Mouse (Mus musculus) MEL (cell line): ENCODE measurements around the gene Tmem203. TPM values are rescaled to one million over a fixed set of nuclear protein-coding genes. Genes with fewer than 3 reads are reported as not detected.
A peak's percentile ranks its signal among the peaks of the same experiment; 100 is the strongest.

Experiments
- DNase-seq: peaks from one replicate; pipeline ENCODE4 v3.0.0; 2011; ENCODE audit warnings: low read depth, low spot score
- H3K27ac ChIP-seq: 2 replicates; pipeline ENCODE4 v1.5.1; 2012; ENCODE audit warnings: low read depth, mild to moderate bottlenecking, control low read depth, low read length, moderate library complexity; ENCODE audit not compliant: control insufficient read depth
- H3K27me3 ChIP-seq, 2 experiments: fragments of 150-350 bp in 1 of 2; sonication (generic) in 1 of 2; 2 replicates each; pipeline ENCODE4 v1.6.1; 2012; ENCODE audit warnings: low read length in 2 of 2, mild to moderate bottlenecking in 2 of 2, improper control_type of control experiment in 1 of 2, moderate library complexity in 1 of 2; ENCODE audit not compliant: insufficient read depth in 2 of 2, control insufficient read depth in 1 of 2
- H3K36me3 ChIP-seq, 2 experiments: 2 replicates each; pipeline ENCODE4 v1.6.1; 2012 to 2014; ENCODE audit warnings: low read length in 2 of 2, improper control_type of control experiment in 1 of 2, inconsistent platforms in 1 of 2, mild to moderate bottlenecking in 1 of 2; ENCODE audit not compliant: insufficient read depth in 2 of 2, control insufficient read depth in 1 of 2
- H3K4me1 ChIP-seq, 2 experiments: fragments of 150-350 bp in 1 of 2; sonication (generic) in 1 of 2; 2 replicates each; pipeline ENCODE4 v1.6.1; 2012; ENCODE audit warnings: low read length in 2 of 2, improper control_type of control experiment in 1 of 2, mild to moderate bottlenecking in 1 of 2; ENCODE audit not compliant: insufficient read depth in 2 of 2, control insufficient read depth in 1 of 2
- H3K4me3 ChIP-seq, 2 experiments: fragments of 150-350 bp in 1 of 2; sonication (generic) in 1 of 2; 2 replicates each; pipeline ENCODE4 v1.5.1; 2012; ENCODE audit warnings: low read depth in 2 of 2, low read length in 2 of 2, mild to moderate bottlenecking in 2 of 2, moderate library complexity in 2 of 2, control low read depth in 1 of 2, improper control_type of control experiment in 1 of 2; ENCODE audit not compliant: control insufficient read depth in 1 of 2, insufficient read depth in 1 of 2
- H3K79me2 ChIP-seq: 2 replicates; pipeline ENCODE4 v1.6.1; 2012; ENCODE audit warnings: mild to moderate bottlenecking, low read length, moderate library complexity; ENCODE audit not compliant: control insufficient read depth, poor library complexity, insufficient read depth
- H3K9ac ChIP-seq: 2 replicates; pipeline ENCODE4 v1.6.1; 2012; ENCODE audit warnings: low read depth, mild to moderate bottlenecking, control low read depth, low read length, moderate library complexity; ENCODE audit not compliant: control insufficient read depth, poor library complexity, severe bottlenecking
- H3K9me3 ChIP-seq: fragments of 150-350 bp; sonication (generic); replicated peaks from 2 replicates; pipeline ENCODE4 v1.6.1; 2012; ENCODE audit warnings: mild to moderate bottlenecking, low read length, improper control_type of control experiment, moderate library complexity; ENCODE audit not compliant: insufficient read depth
- BHLHE40 ChIP-seq: IDR thresholded peaks from 2 replicates; pipeline ENCODE4 v1.6.1; 2012; ENCODE audit warnings: low read depth, mild to moderate bottlenecking, inconsistent platforms, low read length, improper control_type of control experiment, borderline replicate concordance
- CHD1 ChIP-seq: IDR thresholded peaks from 2 replicates; pipeline ENCODE4 v1.6.1; 2012; ENCODE audit warnings: low read depth, mild to moderate bottlenecking, inconsistent platforms, low read length, improper control_type of control experiment
- CHD2 ChIP-seq: IDR thresholded peaks from 2 replicates; pipeline ENCODE4 v1.6.1; 2011; ENCODE audit warnings: low read length, improper control_type of control experiment
- CTCF ChIP-seq, 3 experiments: IDR thresholded peaks in 2 of 3; conservative IDR thresholded peaks in 1 of 3; 2 replicates each; pipeline ENCODE4 v1.5.1; 2011 to 2012; ENCODE audit warnings: low read length in 3 of 3, low read depth in 2 of 3, mild to moderate bottlenecking in 2 of 3, improper control_type of control experiment in 1 of 3, inconsistent platforms in 1 of 3, mixed read lengths in 1 of 3, moderate library complexity in 1 of 3; ENCODE audit not compliant: control insufficient read depth in 1 of 3, insufficient read depth in 1 of 3, poor library complexity in 1 of 3, severe bottlenecking in 1 of 3
- E2F4 ChIP-seq: IDR thresholded peaks from 2 replicates; pipeline ENCODE4 v1.6.1; 2011; ENCODE audit warnings: low read depth, low read length, improper control_type of control experiment, borderline replicate concordance
- ELF1 ChIP-seq: IDR thresholded peaks from 2 replicates; pipeline ENCODE4 v1.6.1; 2014; ENCODE audit warnings: low read depth, mild to moderate bottlenecking, inconsistent platforms, low read length, improper control_type of control experiment, moderate library complexity
- EP300 ChIP-seq, 2 experiments: IDR thresholded peaks; 2 replicates each; pipeline ENCODE4 v1.6.1; 2011; ENCODE audit warnings: improper control_type of control experiment in 2 of 2, low read length in 2 of 2, low read depth in 1 of 2, mild to moderate bottlenecking in 1 of 2
- ETS1 ChIP-seq: IDR thresholded peaks from 2 replicates; pipeline ENCODE4 v1.6.1; 2012; ENCODE audit warnings: low read depth, mild to moderate bottlenecking, inconsistent platforms, low read length, improper control_type of control experiment, moderate library complexity
- GABPA ChIP-seq: IDR thresholded peaks from 2 replicates; pipeline ENCODE4 v1.6.1; 2012; ENCODE audit warnings: low read depth, mild to moderate bottlenecking, inconsistent platforms, low read length, improper control_type of control experiment, moderate library complexity
- GATA1 ChIP-seq: IDR thresholded peaks from 2 replicates; pipeline ENCODE4 v1.6.1; 2011; ENCODE audit warnings: low read depth, low read length, improper control_type of control experiment
- HCFC1 ChIP-seq: IDR thresholded peaks from 2 replicates; pipeline ENCODE4 v1.6.1; 2012; ENCODE audit warnings: low read depth, mild to moderate bottlenecking, inconsistent platforms, low read length, improper control_type of control experiment, moderate library complexity
- JUND ChIP-seq: IDR thresholded peaks from 2 replicates; pipeline ENCODE4 v1.6.1; 2011; ENCODE audit warnings: low read depth, mild to moderate bottlenecking, improper control_type of control experiment, low read length
- KAT2A ChIP-seq: conservative IDR thresholded peaks from 2 replicates; pipeline ENCODE4 v1.6.1; 2012; ENCODE audit warnings: low read depth, low read length, improper control_type of control experiment, inconsistent platforms
- MAFK ChIP-seq: IDR thresholded peaks from 2 replicates; pipeline ENCODE4 v1.6.1; 2011; ENCODE audit warnings: low read depth, mild to moderate bottlenecking, low read length, improper control_type of control experiment, borderline replicate concordance
- MAX ChIP-seq: IDR thresholded peaks from 2 replicates; pipeline ENCODE4 v1.6.1; 2011; ENCODE audit warnings: low read length, improper control_type of control experiment
- MAZ ChIP-seq: IDR thresholded peaks from 2 replicates; pipeline ENCODE4 v1.6.1; 2012; ENCODE audit warnings: low read depth, mild to moderate bottlenecking, inconsistent platforms, low read length, improper control_type of control experiment
- MEF2A ChIP-seq: IDR thresholded peaks from 2 replicates; pipeline ENCODE4 v1.6.1; 2014; ENCODE audit warnings: low read depth, mild to moderate bottlenecking, inconsistent platforms, low read length, improper control_type of control experiment; ENCODE audit not compliant: poor library complexity, insufficient replicate concordance, severe bottlenecking; ENCODE audit errors: extremely low read depth
- MXI1 ChIP-seq: IDR thresholded peaks from 2 replicates; pipeline ENCODE4 v1.6.1; 2011; ENCODE audit warnings: mild to moderate bottlenecking, low read depth, low read length, improper control_type of control experiment
- MYB ChIP-seq: IDR thresholded peaks from 2 replicates; pipeline ENCODE4 v1.6.1; 2011; ENCODE audit warnings: mild to moderate bottlenecking, low read depth, low read length, improper control_type of control experiment
- MYC ChIP-seq: IDR thresholded peaks from 2 replicates; pipeline ENCODE4 v1.6.1; 2011; ENCODE audit warnings: low read depth, mild to moderate bottlenecking, low read length, improper control_type of control experiment, moderate library complexity
- NELFE ChIP-seq: IDR thresholded peaks from 2 replicates; pipeline ENCODE4 v1.6.1; 2011; ENCODE audit warnings: low read depth, low read length, improper control_type of control experiment
- NRF1 ChIP-seq: IDR thresholded peaks from 2 replicates; pipeline ENCODE4 v1.6.1; 2014; ENCODE audit warnings: low read depth, mild to moderate bottlenecking, inconsistent platforms, low read length, improper control_type of control experiment, moderate library complexity; ENCODE audit not compliant: poor library complexity, insufficient read depth, severe bottlenecking
- POLR2A ChIP-seq, 2 experiments: IDR thresholded peaks; 2 replicates each; pipeline ENCODE4 v1.6.1; 2011 to 2012; ENCODE audit warnings: low read length in 2 of 2, mild to moderate bottlenecking in 2 of 2, control low read depth in 1 of 2, improper control_type of control experiment in 1 of 2, low read depth in 1 of 2, moderate library complexity in 1 of 2; ENCODE audit not compliant: control insufficient read depth in 1 of 2, insufficient read depth in 1 of 2, poor library complexity in 1 of 2
- POLR2AphosphoS2 ChIP-seq: IDR thresholded peaks from 2 replicates; pipeline ENCODE4 v1.6.1; 2011; ENCODE audit warnings: low read length, improper control_type of control experiment
- RAD21 ChIP-seq: IDR thresholded peaks from 2 replicates; pipeline ENCODE4 v1.6.1; 2011; ENCODE audit warnings: mild to moderate bottlenecking, low read depth, low read length, improper control_type of control experiment
- RCOR1 ChIP-seq: IDR thresholded peaks from 2 replicates; pipeline ENCODE4 v1.6.1; 2012; ENCODE audit warnings: low read depth, mild to moderate bottlenecking, inconsistent platforms, low read length, improper control_type of control experiment
- SIN3A ChIP-seq: IDR thresholded peaks from 2 replicates; pipeline ENCODE4 v1.6.1; 2012; ENCODE audit warnings: low read length, improper control_type of control experiment, inconsistent platforms
- TAL1 ChIP-seq: IDR thresholded peaks from 2 replicates; pipeline ENCODE4 v1.6.1; 2012; ENCODE audit warnings: mild to moderate bottlenecking, inconsistent platforms, low read length, moderate library complexity, mixed read lengths
- TBP ChIP-seq: IDR thresholded peaks from 2 replicates; pipeline ENCODE4 v1.8.0; 2011; ENCODE audit warnings: low read depth, low read length, improper control_type of control experiment
- TCF12 ChIP-seq: IDR thresholded peaks from 2 replicates; pipeline ENCODE4 v1.6.1; 2014; ENCODE audit warnings: low read depth, mild to moderate bottlenecking, inconsistent platforms, low read length, improper control_type of control experiment, moderate library complexity
- UBTF ChIP-seq: IDR thresholded peaks from 2 replicates; pipeline ENCODE4 v1.6.1; 2012; ENCODE audit warnings: low read depth, mild to moderate bottlenecking, inconsistent platforms, low read length, improper control_type of control experiment, moderate library complexity, borderline replicate concordance; ENCODE audit not compliant: insufficient read depth
- USF1 ChIP-seq: IDR thresholded peaks from 2 replicates; pipeline ENCODE4 v1.6.1; 2014; ENCODE audit warnings: low read depth, mild to moderate bottlenecking, inconsistent platforms, low read length, improper control_type of control experiment, moderate library complexity
- USF2 ChIP-seq, 2 experiments: IDR thresholded peaks; 2 replicates each; pipeline ENCODE4 v1.6.1; 2011 to 2012; ENCODE audit warnings: improper control_type of control experiment in 2 of 2, low read length in 2 of 2, borderline replicate concordance in 1 of 2, inconsistent platforms in 1 of 2, low read depth in 1 of 2, mild to moderate bottlenecking in 1 of 2; ENCODE audit not compliant: insufficient read depth in 1 of 2
- ZC3H11A ChIP-seq: IDR thresholded peaks from 2 replicates; pipeline ENCODE4 v1.6.1; 2012; ENCODE audit warnings: low read depth, mild to moderate bottlenecking, inconsistent platforms, low read length, improper control_type of control experiment
- ZKSCAN1 ChIP-seq: IDR thresholded peaks from 2 replicates; pipeline ENCODE4 v1.6.1; 2012; ENCODE audit warnings: low read depth, mild to moderate bottlenecking, inconsistent platforms, low read length, improper control_type of control experiment, moderate library complexity
- ZMIZ1 ChIP-seq: IDR thresholded peaks from 2 replicates; pipeline ENCODE4 v1.6.1; 2012; ENCODE audit warnings: low read depth, mild to moderate bottlenecking, inconsistent platforms, low read length, improper control_type of control experiment, moderate library complexity
- polyA plus RNA-seq, 2 experiments: library from polyadenylated mRNA; stranded (reverse) in 1 of 2; unstranded in 1 of 2; fragments of >175 nt in 1 of 2; fragments of >200 nt in 1 of 2; gene quantifications; 2 replicates each; pipeline versions ENCODE4 v1.2.1 to v1.2.4; 2012; ENCODE audit warnings: low replicate concordance in 2 of 2, low read depth in 1 of 2; ENCODE audit not compliant: insufficient read length in 2 of 2, insufficient read depth in 1 of 2, missing spikeins in 1 of 2
- total RNA-seq: library from RNA; depleted of rRNA; stranded (reverse); fragments of 300-350 nt; gene quantifications from 2 replicates; pipeline ENCODE4 v1.2.3, GENCODE M21; 2012; rRNA removed

Tmem203 gene
- total RNA-seq (8.1 and 8.4 TPM in 2 replicates), polyA plus RNA-seq (10 to 100 TPM in 1 of 2 experiments, not detected in 1; 17.0 TPM)

DNA sequence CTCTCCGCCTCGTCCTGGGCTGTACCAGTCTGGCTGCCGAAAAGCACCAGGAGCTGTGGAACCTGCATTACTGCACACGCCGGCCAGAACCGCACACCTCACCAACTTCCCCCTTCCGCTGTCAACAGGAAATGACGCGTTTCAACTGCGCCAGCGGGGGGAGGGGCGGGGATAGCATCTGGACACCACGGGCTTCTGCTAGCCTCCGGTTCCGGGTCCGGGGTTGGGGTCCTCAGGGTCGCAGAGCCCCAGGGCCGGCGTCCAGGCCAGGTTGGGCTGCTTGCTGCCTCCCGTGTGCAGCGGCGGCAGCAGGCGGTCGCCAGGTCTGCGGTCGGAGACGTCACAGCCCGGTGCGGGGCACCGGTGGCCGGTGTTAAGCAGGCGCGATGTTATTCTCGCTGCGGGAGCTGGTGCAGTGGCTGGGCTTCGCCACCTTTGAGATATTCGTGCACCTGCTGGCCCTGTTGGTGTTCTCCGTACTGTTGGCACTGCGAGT, at the start of gene Tmem203:
Gene Tmem203, plus strand, starts transcription at position 156 of the 496 bp plus-strand sequence.
- Histone ChIP-seq H3K79me2 (peaks cover 20% of the 10 kb centered on the region), H3K27ac (peak within 1 kb of the TSS; percentile 69), H3K4me1 (peaks cover 2 to 12% of the 10 kb centered on the region in 2 experiments; a peak in 1 of 4 replicates), H3K27me3 (no peaks in the 10 kb centered on the region), H3K9me3 (no peaks in the 10 kb centered on the region), H3K36me3 (peaks cover 0 to 8% of the 10 kb centered on the region in 2 experiments; a peak in 2 of 4 replicates), H3K4me3 (peak within 1 kb of the TSS; percentile 87 to 97), H3K9ac (peak within 1 kb of the TSS; percentile 96)
- peak; percentile 95 for DNase-seq
- TF ChIP-seq ZC3H11A (no peak), ELF1 (peak; percentile 98), UBTF (no peak), TCF12 (peak; percentile 55; the same call in 1 of the 2 replicates), POLR2A (IDR thresholded peaks at IDR 0.05; ENCODE audit: control insufficient read depth in 1 of 2, insufficient read depth in 1 of 2, low read depth in 1 of 2, low read length in 2 of 2, poor library complexity in 1 of 2) (peak; percentile 64 to 83; a peak in 3 of 4 replicates), KAT2A (peak; percentile 74; the same call in 1 of the 2 replicates), USF2 (IDR thresholded peaks at IDR 0.05; ENCODE audit: borderline replicate concordance in 1 of 2, insufficient read depth in 1 of 2, low read depth in 1 of 2, low read length in 2 of 2) (no peak), TBP (peak; percentile 70; the same call in 1 of the 2 replicates), TAL1 (no peak), ETS1 (peak; percentile 64; the same call in 1 of the 2 replicates), JUND (no peak), MXI1 (peak; percentile 100), USF1 (no peak), E2F4 (no peak), GABPA (no peak), MAX (peak; percentile 82), GATA1 (no peak), MAZ (peak; percentile 93; the same call in 1 of the 2 replicates), EP300 (IDR thresholded peaks at IDR 0.05; ENCODE audit: low read depth in 1 of 2, low read length in 2 of 2) (peak in 1 of 2 experiments; percentile 48; a peak in 1 of 4 replicates), ZKSCAN1 (no peak), SIN3A (peak; percentile 100), MAFK (no peak), MYB (no peak), CHD1 (no peak), NELFE (peak; percentile 80), POLR2AphosphoS2 (peak; percentile 65), NRF1 (0 out of 2 replicates have a peak, but pooled peaks have one; percentile 18), MYC (peak; percentile 91), BHLHE40 (no peak), CTCF (IDR thresholded peaks at IDR 0.05 in 2 of 3, conservative IDR thresholded peaks at IDR 0.05 in 1 of 3; ENCODE audit: control insufficient read depth in 1 of 3, insufficient read depth in 1 of 3, low read depth in 2 of 3, low read length in 3 of 3, poor library complexity in 1 of 3, severe bottlenecking in 1 of 3) (no peak), ZMIZ1 (no peak), RCOR1 (no peak), HCFC1 (peak; percentile 96), RAD21 (no peak), MEF2A (no peak), CHD2 (peak; percentile 74)
